Mouse (Mus musculus) embryonic fibroblast, embryonic 13.5 days (primary cell): Measurements from ENCODE around the gene Atn1.

Source experiments
- CTCF ChIP-seq: IDR thresholded peaks from 2 replicates; pipeline ENCODE4 v1.5.1; 2011; ENCODE audit warnings: mild to moderate bottlenecking, control low read depth, low read length, moderate library complexity, borderline replicate concordance; ENCODE audit not compliant: insufficient read depth
- POLR2A ChIP-seq: IDR thresholded peaks from 2 replicates; pipeline ENCODE4 v1.6.1; 2011; ENCODE audit warnings: low read depth, mild to moderate bottlenecking, control low read depth, low read length, moderate library complexity

- TF ChIP-seq CTCF (no peak), POLR2A (no peak)
Measured at GRCm38 (mm10) chr6:124743647-124744046, 12.7 kb downstream of the Atn1 start.
